Mouse (Mus musculus) C2C12 (cell line): Measurements from ENCODE around the gene Utp14b. TPM values are rescaled to one million over a fixed set of nuclear protein-coding genes. Genes with fewer than 3 reads are reported as not detected.

Source experiments
- H3K27me3 ChIP-seq: one replicate; pipeline ENCODE4 v1.6.1; 2011; ENCODE audit not compliant: control insufficient read depth, insufficient read depth, insufficient read length
- H3K36me3 ChIP-seq: one replicate; pipeline ENCODE4 v1.6.1; 2011; ENCODE audit not compliant: control insufficient read depth, insufficient read depth
- H3K4me3 ChIP-seq: one replicate; pipeline ENCODE4 v1.5.1; 2011; ENCODE audit warnings: mild to moderate bottlenecking, control low read depth; ENCODE audit not compliant: poor library complexity, insufficient read depth, severe bottlenecking
- H3K79me2 ChIP-seq: one replicate; pipeline ENCODE4 v1.6.1; 2011; ENCODE audit not compliant: control insufficient read depth, insufficient read depth
- H3K79me3 ChIP-seq: one replicate; pipeline ENCODE4 v1.6.1; 2011; ENCODE audit warnings: low read depth, control low read depth
- H3ac ChIP-seq: one replicate; pipeline ENCODE3; 2011; ENCODE audit warnings: low read depth; ENCODE audit not compliant: control insufficient read depth, insufficient read length
- CEBPB ChIP-seq: IDR thresholded peaks from one replicate; pipeline ENCODE4 v1.6.1; 2011; ENCODE audit warnings: low read depth, mild to moderate bottlenecking, control low read depth, moderate library complexity
- CTCF ChIP-seq: IDR thresholded peaks from one replicate; pipeline ENCODE4 v1.5.1; 2011; ENCODE audit not compliant: control insufficient read depth, insufficient read depth, insufficient read length
- FOSL1 ChIP-seq: IDR thresholded peaks from one replicate; pipeline ENCODE4 v1.8.0; 2011; ENCODE audit warnings: mild to moderate bottlenecking, low read length; ENCODE audit not compliant: poor library complexity, insufficient read depth, severe bottlenecking
- MAX ChIP-seq: IDR thresholded peaks from one replicate; pipeline ENCODE4 v1.6.1; 2011; ENCODE audit warnings: mild to moderate bottlenecking, control low read depth
- MYOD1 ChIP-seq: IDR thresholded peaks from one replicate; pipeline ENCODE4 v1.6.1; 2011; ENCODE audit warnings: low read depth; ENCODE audit not compliant: control insufficient read depth, insufficient read length
- MYOG ChIP-seq: IDR thresholded peaks from one replicate; pipeline ENCODE4 v1.6.1; 2011; ENCODE audit not compliant: control insufficient read depth, insufficient read length; ENCODE audit errors: extremely low read depth
- USF1 ChIP-seq: IDR thresholded peaks from one replicate; pipeline ENCODE4 v1.6.1; 2011; ENCODE audit warnings: low read depth, mild to moderate bottlenecking, control low read depth, moderate library complexity
- polyA plus RNA-seq: library from polyadenylated mRNA; unstranded; fragments of >200 nt; fragmentation: generic; extraction: Trizol; gene quantifications from one replicate; pipeline ENCODE4 v1.2.1, GENCODE M21; 2012; ENCODE audit warnings: missing spikeins

Gene Utp14b
- polyA plus RNA-seq, 1 experiment, result 2.4 TPM

DNA sequence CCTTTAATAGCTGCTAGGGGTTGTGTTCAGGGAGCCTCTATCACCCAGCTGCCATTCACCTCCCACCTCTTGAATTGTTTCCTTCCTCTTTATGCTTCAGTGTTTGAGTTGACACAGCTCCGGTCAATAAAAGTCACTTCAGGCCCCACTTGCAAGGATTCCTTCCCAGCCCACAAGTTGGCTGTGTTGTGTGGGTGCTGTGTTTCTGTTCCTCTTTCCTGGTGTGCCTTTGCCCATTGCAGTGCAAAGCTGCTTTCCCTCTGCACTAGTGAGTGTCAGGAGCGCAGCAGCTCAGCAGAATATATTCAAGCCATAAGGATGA is 45.1 kb downstream of the Utp14b start:
- H3K4me3 ChIP-seq, result no peak overlapping the region
- no peaks in the 10 kb centered on the region for H3K79me3 ChIP-seq
- H3ac ChIP-seq, result no peak overlapping the region
- TF ChIP-seq MAX (no peak), MYOD1 (no peak), CTCF (no peak), MYOG (no peak), USF1 (no peak), CEBPB (no peak), FOSL1 (no peak)
- H3K36me3 ChIP-seq, result peaks cover 50% of the 10 kb centered on the region
- H3K27me3 ChIP-seq, result no peaks in the 10 kb centered on the region
- H3K79me2 ChIP-seq, result no peaks in the 10 kb centered on the region

GRCm38 (mm10) chr1:78706338-78706737 is 48.5 kb downstream of the Utp14b start:
- TF ChIP-seq CTCF (no peak), MYOD1 (no peak), USF1 (no peak), MAX (no peak), MYOG (no peak), FOSL1 (no peak), CEBPB (no peak)
- Histone ChIP-seq H3ac (no peak overlapping the region), H3K27me3 (no peaks in the 10 kb centered on the region), H3K79me2 (no peaks in the 10 kb centered on the region), H3K36me3 (peaks cover 28% of the 10 kb centered on the region), H3K79me3 (no peaks in the 10 kb centered on the region), H3K4me3 (no peak overlapping the region)

DNA sequence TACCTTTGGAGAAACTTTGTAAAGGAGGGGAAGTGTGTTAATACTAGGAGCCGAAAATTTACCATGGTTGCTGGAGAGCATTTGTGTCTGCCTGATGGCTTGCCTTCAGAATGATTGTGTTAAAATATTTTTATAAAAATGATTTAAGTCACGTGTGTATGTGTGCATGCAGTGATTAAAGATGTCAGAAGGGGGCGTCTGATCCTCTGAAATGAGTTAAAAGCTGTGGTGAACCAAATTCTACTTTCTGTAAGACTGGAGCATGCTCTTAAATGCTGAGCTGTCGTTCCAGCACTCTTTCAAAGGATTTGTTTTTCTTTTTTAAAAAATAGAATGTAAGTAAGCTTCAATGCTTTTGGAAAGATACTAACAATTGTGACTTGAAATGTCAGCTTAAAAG is 49.4 kb downstream of the Utp14b start:
- TF ChIP-seq MAX, result no peak
- no peak for TF ChIP-seq MYOG
- no peak for TF ChIP-seq FOSL1
- no peak for TF ChIP-seq CTCF
- TF ChIP-seq USF1, result no peak
- no peaks in the 10 kb centered on the region for H3K27me3 ChIP-seq
- H3ac ChIP-seq, result no peak overlapping the region
- no peaks in the 10 kb centered on the region for H3K79me3 ChIP-seq
- no peaks in the 10 kb centered on the region for H3K79me2 ChIP-seq
- no peak overlapping the region for H3K4me3 ChIP-seq
- H3K36me3 ChIP-seq, result peaks cover 25% of the 10 kb centered on the region

DNA sequence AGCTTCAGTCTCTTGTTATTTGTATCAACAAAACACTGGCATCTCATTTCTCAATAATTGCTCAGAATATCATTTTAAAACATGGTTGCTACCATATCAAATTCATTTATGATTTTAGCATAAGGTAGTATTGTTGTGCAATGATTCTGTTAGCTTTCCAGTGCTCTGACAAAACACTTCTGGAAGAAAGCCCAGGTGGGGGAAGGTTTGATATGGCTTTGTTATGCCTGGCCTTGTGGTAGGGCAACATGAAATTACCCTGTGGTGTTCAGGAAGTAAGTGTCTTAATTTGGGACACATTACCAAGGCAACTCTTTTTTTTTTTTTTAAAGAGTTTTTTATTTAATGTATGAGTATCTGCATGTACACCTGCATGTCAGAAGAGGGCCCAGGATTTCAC is 52.2 kb downstream of the Utp14b start:
- Histone ChIP-seq H3K4me3 (no peak overlapping the region), H3K27me3 (no peaks in the 10 kb centered on the region), H3K79me3 (no peaks in the 10 kb centered on the region), H3K36me3 (peaks cover 11% of the 10 kb centered on the region), H3K79me2 (no peaks in the 10 kb centered on the region), H3ac (no peak overlapping the region)
- no peak for TF ChIP-seq MAX
- TF ChIP-seq MYOG, result no peak
- no peak for TF ChIP-seq USF1
- no peak for TF ChIP-seq CEBPB
- no peak for TF ChIP-seq FOSL1
- no peak for TF ChIP-seq MYOD1
- no peak for TF ChIP-seq CTCF

- H3K36me3 ChIP-seq, result peaks cover 8% of the 10 kb centered on the region
- TF ChIP-seq USF1 (no peak), FOSL1 (no peak), CTCF (no peak), MYOD1 (no peak), MYOG (no peak), CEBPB (no peak), MAX (no peak)
Observed at GRCm38 (mm10) chr1:78710613-78711329, 52.9 kb downstream of the Utp14b start.

More at GRCm38 (mm10) chr1:78710613-78711329, 52.9 kb downstream of the Utp14b start:
- no peaks in the 10 kb centered on the region for H3K79me2 ChIP-seq
- no peaks in the 10 kb centered on the region for H3K27me3 ChIP-seq
- no peak overlapping the region for H3K4me3 ChIP-seq
- H3K79me3 ChIP-seq, result no peaks in the 10 kb centered on the region
- H3ac ChIP-seq, result no peak overlapping the region

Other genes with a start within 250 kb of the Utp14b start
- 53.6 TPM for gene Farsb, start 169.1 kb upstream of the Utp14b start, polyA plus RNA-seq
- not detected for gene Mogat1, start 147.0 kb upstream of the Utp14b start, polyA plus RNA-seq
- not detected for gene BC035947, start 145.9 kb upstream of the Utp14b start, polyA plus RNA-seq
- 19.8 TPM for gene Acsl3, start 213 bp upstream of the Utp14b start, polyA plus RNA-seq
- 0.04 TPM for gene Kcne4, start 158.7 kb downstream of the Utp14b start, polyA plus RNA-seq